Mouse (Mus musculus) heart, embryonic 14.5 days (tissue): ENCODE measurements around the gene H2-DMb2. TPM values are rescaled to one million over a fixed set of nuclear protein-coding genes. Genes with fewer than 3 reads are reported as not detected.

Experiments used
- ATAC-seq: fragments of 200-750 bp; cut with Nextera tagmentation; 2 replicates; pipeline ENCODE4 v1.8.0; 2017; ENCODE audit warnings: low read depth, moderate TSS enrichment; ENCODE audit not compliant: insufficient number of reproducible peaks, insufficient read depth, low FRiP score
- H3K27ac ChIP-seq, 2 experiments: fragments of 200-500 bp in 1 of 2; fragments of 300-500 bp in 1 of 2; sonication (generic) in 1 of 2; replicated peaks in 1 of 2; 2 replicates each; pipeline ENCODE4 v1.5.1; 2012 to 2014; ENCODE audit warnings: low read depth in 2 of 2, low read length in 2 of 2, control low read depth in 1 of 2, mild to moderate bottlenecking in 1 of 2, mixed read lengths in 1 of 2; ENCODE audit not compliant: control insufficient read depth in 1 of 2, insufficient read depth in 1 of 2
- H3K27me3 ChIP-seq: fragments of 300-500 bp; sonication (generic); 2 replicates; pipeline ENCODE4 v1.6.1; 2014; ENCODE audit warnings: mild to moderate bottlenecking, low read length, control low read depth; ENCODE audit not compliant: control insufficient read depth, insufficient read depth
- H3K36me3 ChIP-seq: fragments of 300-500 bp; sonication (generic); 2 replicates; pipeline ENCODE4 v1.6.1; 2014; ENCODE audit warnings: mild to moderate bottlenecking, control low read depth, low read length, mixed read lengths; ENCODE audit not compliant: control insufficient read depth, insufficient read depth
- H3K4me1 ChIP-seq, 2 experiments: fragments of 200-500 bp in 1 of 2; fragments of 300-500 bp in 1 of 2; sonication (generic) in 1 of 2; 2 replicates each; pipeline ENCODE4 v1.6.1; 2012 to 2014; ENCODE audit warnings: low read length in 2 of 2, control low read depth in 1 of 2, mixed read lengths in 1 of 2; ENCODE audit not compliant: control insufficient read depth in 2 of 2, insufficient read depth in 2 of 2
- H3K4me2 ChIP-seq: fragments of 300-500 bp; sonication (generic); 2 replicates; pipeline ENCODE4 v1.6.1; 2014; ENCODE audit warnings: mild to moderate bottlenecking, low read length
- H3K4me3 ChIP-seq, 2 experiments: fragments of 200-500 bp in 1 of 2; fragments of 300-500 bp in 1 of 2; sonication (generic) in 1 of 2; 2 replicates each; pipeline ENCODE4 v1.5.1; 2012 to 2014; ENCODE audit warnings: low read length in 2 of 2, mild to moderate bottlenecking in 2 of 2, control low read depth in 1 of 2, low read depth in 1 of 2, moderate library complexity in 1 of 2; ENCODE audit not compliant: control insufficient read depth in 1 of 2, insufficient read depth in 1 of 2
- H3K9ac ChIP-seq: fragments of 300-500 bp; sonication (generic); 2 replicates; pipeline ENCODE4 v1.6.1; 2014; ENCODE audit warnings: mild to moderate bottlenecking, low read length
- H3K9me3 ChIP-seq: fragments of 300-500 bp; sonication (generic); 2 replicates; pipeline ENCODE4 v1.6.1; 2016; ENCODE audit warnings: low read length, control low read depth; ENCODE audit not compliant: control insufficient read depth
- WGBS: fragments of 180-500 bp; shearing (Covaris S2); extraction: QIAGEN DNeasy Blood & Tissue Kit; methylation state at CpG from one replicate; pipeline ENCODE4 v1.1.7; 2014; 5-methylcytosine and 5-hydroxymethylcytosine counted together
- polyA plus RNA-seq: library from polyadenylated mRNA; unstranded; fragments of >200 nt; fragmentation: Nextera tagmentation; extraction: Ambion mirVana; gene quantifications from 2 replicates; pipeline ENCODE4 v1.2.1, GENCODE M21; 2014

Gene H2-DMb2
- polyA plus RNA-seq, 1 experiment from 2014 or later: 0.36 TPM

- Histone ChIP-seq H3K9ac (peak overlapping the region; percentile 98), H3K4me2 (peak overlapping the region; percentile 91), H3K36me3 (peaks cover 15% of the 10 kb centered on the region), H3K27me3 (no peaks in the 10 kb centered on the region), H3K4me1 (peaks cover 7 to 18% of the 10 kb centered on the region in 2 experiments), H3K27ac (peak overlapping the region; percentile 100), H3K4me3 (peak overlapping the region; percentile 54 to 87), H3K9me3 (no peaks in the 10 kb centered on the region)
- ATAC-seq: no peak
- 0% methylated on average over 2 of the region's 2 CpGs for WGBS
These were observed 19.6 kb upstream of the H2-DMb2 start for GRCm38 (mm10) chr17:34123518-34123917.

DNA sequence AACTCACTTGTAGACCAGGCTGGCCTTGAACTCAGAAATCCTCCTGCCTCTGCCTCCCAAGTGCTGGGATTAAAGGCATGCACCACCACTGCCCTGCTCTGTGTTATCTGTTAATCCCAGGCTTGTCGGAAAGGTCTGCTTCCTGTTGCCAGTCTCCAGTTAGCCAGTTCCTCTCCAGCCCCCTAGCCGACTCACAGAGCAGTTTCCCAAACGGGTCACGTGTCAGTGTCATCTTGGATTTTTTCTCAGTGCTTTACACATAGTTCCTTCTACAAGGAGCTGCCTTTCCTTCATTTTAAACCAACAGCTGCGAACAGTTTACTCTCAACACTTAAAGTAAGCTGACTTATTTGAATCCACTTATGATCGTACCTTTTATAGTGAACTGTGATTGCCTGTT, 18.5 kb upstream of the H2-DMb2 start:
- no peak overlapping the region for H3K4me2 ChIP-seq
- peaks cover 10% of the 10 kb centered on the region; the same call in 1 of the 2 replicates for H3K36me3 ChIP-seq
- H3K9me3 ChIP-seq: no peaks in the 10 kb centered on the region
- H3K9ac ChIP-seq: no peak overlapping the region
- no peak overlapping the region for H3K27ac ChIP-seq
- no peak for ATAC-seq
- 64% methylated on average over 6 of the region's 6 CpGs for WGBS
- no peaks in the 10 kb centered on the region for H3K27me3 ChIP-seq
- H3K4me1 ChIP-seq: peaks cover 7 to 25% of the 10 kb centered on the region in 2 experiments
- H3K4me3 ChIP-seq: no peak overlapping the region

DNA sequence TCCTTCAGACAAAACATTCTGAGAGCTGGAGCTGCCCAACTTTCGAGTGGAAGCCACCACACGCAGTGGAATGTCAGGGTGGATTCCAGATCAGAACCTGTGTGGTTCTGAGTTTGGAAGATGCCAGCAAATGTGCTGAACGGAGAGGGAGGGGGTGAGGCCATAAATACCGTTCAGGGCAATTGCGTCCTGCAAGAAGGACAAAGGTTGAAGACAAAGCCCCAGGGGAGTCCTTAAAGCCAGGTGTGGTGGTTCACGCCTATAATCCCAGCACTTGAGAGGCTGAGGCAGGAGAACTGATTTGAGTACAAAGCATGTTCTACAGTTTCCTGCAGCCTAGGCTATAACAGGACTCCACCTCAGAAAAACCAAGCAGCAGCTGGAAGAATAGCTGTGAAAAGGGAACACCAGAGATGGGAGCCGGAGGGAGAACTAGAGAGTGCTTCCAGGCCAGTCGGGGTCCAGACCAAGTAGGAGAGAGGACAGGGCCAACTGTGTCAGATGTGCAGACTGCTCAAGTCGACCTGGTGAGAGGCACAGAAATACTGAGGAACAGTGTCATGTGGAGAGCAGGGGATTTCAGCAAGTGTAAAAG, 16.2 kb upstream of the H2-DMb2 start:
- H3K4me2 ChIP-seq: no peak overlapping the region
- no peak overlapping the region for H3K4me3 ChIP-seq
- H3K36me3 ChIP-seq: peaks cover 10% of the 10 kb centered on the region; the same call in 1 of the 2 replicates
- H3K27ac ChIP-seq: no peak overlapping the region
- ATAC-seq: no peak
- H3K4me1 ChIP-seq: peaks cover 7 to 25% of the 10 kb centered on the region in 2 experiments
- H3K27me3 ChIP-seq: no peaks in the 10 kb centered on the region
- H3K9me3 ChIP-seq: no peaks in the 10 kb centered on the region
- WGBS: 60% methylated on average over 9 of the region's 9 CpGs
- peak overlapping the region; percentile 12; the same call in 1 of the 2 replicates for H3K9ac ChIP-seq

GRCm38 (mm10) chr17:34127475-34127874, 15.6 kb upstream of the H2-DMb2 start:
- Histone ChIP-seq H3K36me3 (peaks cover 10% of the 10 kb centered on the region; the same call in 1 of the 2 replicates), H3K27ac (no peak overlapping the region), H3K4me1 (peaks cover 7 to 25% of the 10 kb centered on the region in 2 experiments), H3K4me2 (no peak overlapping the region), H3K27me3 (no peaks in the 10 kb centered on the region), H3K4me3 (no peak overlapping the region), H3K9ac (no peak overlapping the region), H3K9me3 (no peaks in the 10 kb centered on the region)
- ATAC-seq: no peak
- 34% methylated on average over 6 of the region's 6 CpGs for WGBS

GRCm38 (mm10) chr17:34128264-34128937, 14.7 kb upstream of the H2-DMb2 start:
- Histone ChIP-seq H3K9me3 (no peaks in the 10 kb centered on the region), H3K4me1 (peaks cover 7 to 21% of the 10 kb centered on the region in 2 experiments), H3K9ac (no peak overlapping the region), H3K4me3 (no peak overlapping the region), H3K36me3 (peaks cover 10% of the 10 kb centered on the region; the same call in 1 of the 2 replicates), H3K27me3 (no peaks in the 10 kb centered on the region), H3K27ac (no peak overlapping the region), H3K4me2 (no peak overlapping the region)
- WGBS: 27% methylated on average over 13 of the region's 13 CpGs
- no peak for ATAC-seq

- no peaks in the 10 kb centered on the region for H3K9me3 ChIP-seq
- no peak overlapping the region for H3K4me3 ChIP-seq
- no peak for ATAC-seq
These were observed 13.9 kb upstream of the H2-DMb2 start for GRCm38 (mm10) chr17:34128944-34129791.

More at GRCm38 (mm10) chr17:34128944-34129791, 13.9 kb upstream of the H2-DMb2 start:
- 0 out of 2 replicates have a peak overlapping the region, but pooled peaks have one; percentile 6 for H3K4me2 ChIP-seq
- H3K9ac ChIP-seq: no peak overlapping the region
- peaks cover 10% of the 10 kb centered on the region; the same call in 1 of the 2 replicates for H3K36me3 ChIP-seq
- WGBS: 18% methylated on average over 18 of the region's 18 CpGs
- peaks cover 2 to 15% of the 10 kb centered on the region in 2 experiments; a peak in 3 of 4 replicates for H3K4me1 ChIP-seq
- no peaks in the 10 kb centered on the region for H3K27me3 ChIP-seq
- H3K27ac ChIP-seq: no peak overlapping the region
